Mouse (Mus musculus) embryonic fibroblast, embryonic 13.5 days (primary cell): ENCODE data around the gene Ubl4b. TPM values are rescaled to one million over a fixed set of nuclear protein-coding genes. Genes with fewer than 3 reads are reported as not detected.

Experiments
- H3K27ac ChIP-seq: 2 replicates; pipeline ENCODE4 v1.5.1; 2012; ENCODE audit warnings: low read length, control low read depth, inconsistent platforms; ENCODE audit not compliant: insufficient read depth
- H3K4me1 ChIP-seq: 2 replicates; pipeline ENCODE4 v1.6.1; 2011; ENCODE audit warnings: low read length; ENCODE audit not compliant: control insufficient read depth, insufficient read depth
- H3K4me3 ChIP-seq: 2 replicates; pipeline ENCODE4 v1.5.1; 2011; ENCODE audit warnings: mild to moderate bottlenecking, control low read depth, low read length; ENCODE audit not compliant: insufficient read depth
- CTCF ChIP-seq: IDR thresholded peaks from 2 replicates; pipeline ENCODE4 v1.5.1; 2011; ENCODE audit warnings: mild to moderate bottlenecking, control low read depth, low read length, moderate library complexity, borderline replicate concordance; ENCODE audit not compliant: insufficient read depth
- POLR2A ChIP-seq: IDR thresholded peaks from 2 replicates; pipeline ENCODE4 v1.6.1; 2011; ENCODE audit warnings: low read depth, mild to moderate bottlenecking, control low read depth, low read length, moderate library complexity
- polyA plus RNA-seq: library from polyadenylated mRNA; stranded (reverse); fragments of >200 nt; gene quantifications from 2 replicates; pipeline ENCODE4 v1.2.4, GENCODE M21; 2011; ENCODE audit warnings: low read depth; ENCODE audit not compliant: missing spikeins, insufficient read length

The Ubl4b gene
- polyA plus RNA-seq, 1 experiment, result 0.37 TPM

DNA sequence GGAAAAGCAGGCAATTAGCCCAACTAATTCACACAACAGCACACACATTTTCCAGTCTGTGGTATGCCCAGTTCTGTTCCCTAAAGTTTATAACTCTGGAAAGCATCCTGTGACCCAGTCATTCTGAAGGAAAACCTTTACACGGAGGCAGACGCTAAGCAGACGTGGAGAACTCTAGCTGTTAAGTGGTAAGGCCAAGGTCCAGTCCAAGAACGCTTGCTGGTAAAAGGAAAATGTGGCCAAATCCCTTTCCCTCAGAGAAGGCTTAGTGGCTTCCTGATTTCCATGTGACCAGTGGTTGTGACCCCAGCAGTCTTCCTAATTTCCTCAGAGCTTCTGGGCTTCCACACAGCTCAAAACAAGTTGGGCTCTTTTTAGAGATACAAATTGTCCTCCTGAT is 48.3 kb downstream of the Ubl4b start:
- H3K4me3 ChIP-seq, result no peak overlapping the region
- 0 out of 2 replicates have a peak, but pooled peaks cover 2% of the 10 kb centered on the region for H3K4me1 ChIP-seq
- TF ChIP-seq POLR2A (no peak), CTCF (no peak)
- no peak overlapping the region for H3K27ac ChIP-seq

DNA sequence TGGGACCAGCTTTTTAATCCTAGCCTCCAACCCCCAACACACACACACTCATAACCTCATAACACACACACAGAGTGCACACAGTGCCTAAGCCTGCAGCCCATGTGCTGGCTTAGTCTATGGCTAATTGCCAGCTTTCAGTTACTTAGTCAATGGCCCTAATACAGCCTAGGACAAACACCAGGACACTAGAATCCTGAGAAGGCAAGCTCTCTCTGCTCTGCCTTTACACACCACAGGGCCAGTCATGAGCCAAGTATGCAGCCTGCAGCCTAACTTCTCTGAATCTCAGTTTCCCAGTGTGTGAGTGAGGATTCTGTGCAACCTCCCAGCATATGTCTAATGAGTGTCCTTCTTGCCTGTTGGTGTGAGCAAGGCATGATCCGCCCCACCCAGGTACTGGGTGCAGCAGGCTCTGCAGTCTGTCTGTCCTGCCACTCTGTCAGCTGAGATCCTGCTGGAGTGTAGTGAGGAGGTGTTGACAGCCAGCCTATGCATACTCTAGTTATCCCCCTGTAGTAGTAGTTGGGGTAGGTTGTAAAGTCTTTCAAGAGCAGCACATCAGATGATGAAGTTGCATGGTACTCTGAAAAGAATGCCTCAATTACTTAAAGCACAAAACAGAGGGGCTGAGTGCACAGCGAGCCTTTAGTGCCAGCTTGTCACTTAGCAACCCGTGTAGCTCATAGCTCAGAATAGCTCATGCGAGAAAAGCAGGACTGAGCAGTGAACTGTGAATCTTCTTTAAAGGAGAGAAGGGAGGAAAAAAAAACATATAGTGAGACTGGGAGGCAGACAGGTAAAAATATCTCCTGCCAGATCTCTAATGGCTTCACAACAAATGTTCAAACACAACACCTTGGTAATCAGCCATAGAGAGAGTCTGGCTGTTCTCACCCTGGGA is 49.2 kb downstream of the Ubl4b start:
- no peak overlapping the region for H3K27ac ChIP-seq
- 0 out of 2 replicates have a peak, but pooled peaks cover 2% of the 10 kb centered on the region for H3K4me1 ChIP-seq
- TF ChIP-seq POLR2A, result no peak
- TF ChIP-seq CTCF, result no peak
- H3K4me3 ChIP-seq, result no peak overlapping the region

DNA sequence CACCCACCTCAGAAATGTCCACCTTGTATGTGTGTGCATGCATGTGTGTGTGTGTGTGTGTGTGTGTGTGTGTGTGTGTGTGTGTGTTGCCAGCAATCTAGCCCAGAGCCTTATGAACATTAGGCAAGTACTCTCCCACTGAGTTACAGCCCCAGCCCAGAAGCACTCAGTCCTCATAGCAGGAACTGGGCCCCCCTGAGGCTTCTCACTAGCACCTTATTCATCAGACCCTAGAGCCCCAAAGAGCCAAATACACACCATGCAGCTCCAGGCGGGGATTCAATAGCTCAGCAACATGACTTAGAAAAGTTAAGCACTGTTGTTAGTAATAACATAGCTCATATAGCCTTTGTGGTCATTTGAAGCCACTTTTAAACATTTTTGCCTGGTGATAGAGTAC is 50.3 kb downstream of the Ubl4b start:
- no peak for TF ChIP-seq CTCF
- no peak for TF ChIP-seq POLR2A
- Histone ChIP-seq H3K4me3 (no peak overlapping the region), H3K4me1 (0 out of 2 replicates have a peak, but pooled peaks cover 2% of the 10 kb centered on the region), H3K27ac (no peak overlapping the region)

DNA sequence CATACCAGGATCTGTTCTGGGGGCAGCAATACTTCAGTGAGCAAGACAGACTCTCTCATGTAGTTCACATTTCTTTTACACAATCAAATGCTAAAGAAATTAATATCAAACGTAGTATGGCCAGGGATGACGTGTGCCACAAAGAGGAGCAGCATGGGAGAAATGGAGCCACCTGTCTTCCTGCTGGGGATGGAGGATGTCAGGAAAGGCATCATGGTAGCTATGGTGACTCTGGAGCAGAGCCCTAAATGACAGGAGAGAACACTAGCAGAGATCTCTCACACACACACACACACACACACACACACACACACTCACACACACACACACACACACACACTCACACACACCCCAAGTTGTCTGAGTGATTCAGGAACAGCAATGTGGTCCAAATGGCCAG is 51.2 kb downstream of the Ubl4b start:
- no peak for TF ChIP-seq POLR2A
- Histone ChIP-seq H3K4me3 (no peak overlapping the region), H3K27ac (no peak overlapping the region), H3K4me1 (0 out of 2 replicates have a peak, but pooled peaks cover 2% of the 10 kb centered on the region)

Other genes with a start within 250 kb of the Ubl4b start
- 18.2 and 19.0 TPM in 2 replicates for gene Rbm15, start 221.4 kb downstream of the Ubl4b start, polyA plus RNA-seq
- not detected in 2 replicates for gene Kcnc4, start 95.5 kb downstream of the Ubl4b start, polyA plus RNA-seq
- 10.4 and 10.9 TPM in 2 replicates for gene Slc6a17, start 37.1 kb downstream of the Ubl4b start, polyA plus RNA-seq
- 1.8 and 1.9 TPM in 2 replicates for gene Alx3, start 40.0 kb upstream of the Ubl4b start, polyA plus RNA-seq
- gene Gm10961, start 76.2 kb upstream of the Ubl4b start, polyA plus RNA-seq, result not detected in 2 replicates
- gene Strip1, start 76.6 kb upstream of the Ubl4b start, polyA plus RNA-seq, result 39.1 and 41.7 TPM in 2 replicates
- gene Ahcyl1, start 141.5 kb upstream of the Ubl4b start, polyA plus RNA-seq, result 216 and 238 TPM in 2 replicates
- 208 and 272 TPM in 2 replicates for gene Csf1, start 205.4 kb upstream of the Ubl4b start, polyA plus RNA-seq